Mouse (Mus musculus): Measurements from ENCODE around the gene Tcf12.

GRCm38 (mm10) chr9:71807801-71808200 lies 303.9 kb downstream of the Tcf12 start:
- no peak for TF ChIP-seq CTCF (IDR thresholded peaks at IDR 0.05; ENCODE audit: insufficient read depth, low read length)
- TF ChIP-seq POLR2A (IDR thresholded peaks at IDR 0.05; ENCODE audit: borderline replicate concordance, extremely low read depth, low read depth, low read length) = no peak
